In genomic region chr10:43574956-43575355, GRCm38 (mm10) we compare ENCODE assay signal across 7 mouse cellular contexts. TPM values are rescaled to one million over a fixed set of nuclear protein-coding genes. Genes with fewer than 3 reads are reported as not detected.
DNase-seq lines count a peak whose midpoint lies in the region; ATAC-seq and TF ChIP-seq lines count a peak whose summit lies in the region.

No protein-coding gene starts in this region.

- no peak for ATAC-seq in G1E (ENCODE audit: extremely low read depth, insufficient number of reproducible peaks, low FRiP score, poor library complexity, severe bottlenecking)

- H3K27me3 ChIP-seq in C2C12 (ENCODE audit: control insufficient read depth, insufficient read depth, insufficient read length) (no peaks in the 10 kb centered on the region), G1E (ENCODE audit: insufficient read depth, low read length) (no peaks in the 10 kb centered on the region)

- peaks cover 16% of the 10 kb centered on the region; the same call in 1 of the 2 replicates for H3K4me1 ChIP-seq in G1E (ENCODE audit: insufficient read depth, low read depth, low read length)

- no peak overlapping the region for H3K4me3 ChIP-seq in C2C12 (ENCODE audit: insufficient read depth, poor library complexity, severe bottlenecking)
- H3K4me3 ChIP-seq in G1E (ENCODE audit: low read depth, low read length) = no peak overlapping the region

- H3ac ChIP-seq in C2C12 (ENCODE audit: control insufficient read depth, insufficient read length, low read depth) = no peak overlapping the region

- peaks cover 7% of the 10 kb centered on the region for H3K79me2 ChIP-seq in C2C12 (ENCODE audit: control insufficient read depth, insufficient read depth)

- DNase-seq in G1E (ENCODE audit: low spot score) = no peak
- DNase-seq in cerebellum, adult 18-20 months = peak; percentile 62 to 76
- DNase-seq in gastrocnemius, adult 18-20 months (ENCODE audit: low spot score) = peak; percentile 84
- peak; percentile 66 to 87 for DNase-seq in layer of hippocampus, adult 8-10 months (ENCODE audit: low spot score in 2 of 2)
- peak; percentile 82 for DNase-seq in lung, postnatal 10 days
- DNase-seq in spleen, adult 18-20 months = peak; percentile 60 to 86

- peak; percentile 54 for TF ChIP-seq CTCF in C2C12 (IDR thresholded peaks at IDR 0.05; ENCODE audit: control insufficient read depth, insufficient read depth, insufficient read length)
- TF ChIP-seq CTCF in G1E (IDR thresholded peaks at IDR 0.05; ENCODE audit: low read depth, low read length) = 0 out of 2 replicates have a peak, but pooled peaks have one; percentile 12

- peaks cover 6% of the 10 kb centered on the region for H3K9me3 ChIP-seq in G1E (replicated peaks)

- H3K79me3 ChIP-seq in C2C12 (ENCODE audit: low read depth) = no peaks in the 10 kb centered on the region

- no peaks in the 10 kb centered on the region for H3K36me3 ChIP-seq in C2C12 (ENCODE audit: control insufficient read depth, insufficient read depth)
- H3K36me3 ChIP-seq in G1E (replicated peaks) = no peaks in the 10 kb centered on the region

TF ChIP-seq in C2C12, 6 proteins besides CTCF, POLR2A, EP300 and RAD21:
- TF ChIP-seq CEBPB (IDR thresholded peaks at IDR 0.05; ENCODE audit: low read depth) (no peak), FOSL1 (IDR thresholded peaks at IDR 0.05; ENCODE audit: insufficient read depth, low read length, poor library complexity, severe bottlenecking) (no peak), MAX (IDR thresholded peaks at IDR 0.05) (no peak), MYOD1 (IDR thresholded peaks at IDR 0.05; ENCODE audit: control insufficient read depth, insufficient read length, low read depth) (no peak), USF1 (IDR thresholded peaks at IDR 0.05; ENCODE audit: low read depth) (no peak), MYOG (IDR thresholded peaks at IDR 0.05; ENCODE audit: control insufficient read depth, extremely low read depth, insufficient read length) (no peak)

RNA-seq across cellular contexts. Expression of gene Cd24a, which starts 3.1 kb away (rescaled TPM):
- 83.6 TPM for polyA plus RNA-seq in C2C12 (2012; fragmentation: generic; extraction: Trizol)
- total RNA-seq in G1E (2014; fragmentation: Nextera tagmentation) = 934 and 1,184 TPM in 2 replicates
- total RNA-seq in G1E (2017) = 1,061 and 1,162 TPM in 2 replicates
- polyA plus RNA-seq in G1E (2012) = 235 and 260 TPM in 2 replicates
- total RNA-seq in gastrocnemius, adult 18-20 months (2021) = 100 to 1,000 TPM; 173 to 219 TPM
- total RNA-seq in layer of hippocampus, adult 8-10 months (2022) = 10 to 100 TPM in 3 of 4 experiments, 1 to 10 TPM in 1; 7.3 to 13.6 (median 12.1) TPM

RNA-seq across cellular contexts. Expression of gene 1700021F05Rik, which starts 34.2 kb away (rescaled TPM):
- 28.2 TPM for polyA plus RNA-seq in C2C12 (2012; fragmentation: generic; extraction: Trizol)
- 13.5 and 24.2 TPM in 2 replicates for total RNA-seq in G1E (2014; fragmentation: Nextera tagmentation)
- total RNA-seq in G1E (2017) = 22.9 and 31.1 TPM in 2 replicates
- polyA plus RNA-seq in G1E (2012) = 6.4 and 8.6 TPM in 2 replicates
- 10 to 100 TPM; 94.5 to 96.7 TPM for total RNA-seq in gastrocnemius, adult 18-20 months (2021)
- 10 to 100 TPM; 33.9 to 44.5 (median 41.1) TPM for total RNA-seq in layer of hippocampus, adult 8-10 months (2022)

RNA-seq across cellular contexts. Expression of gene Gm9803, which starts 51.1 kb away (rescaled TPM):
- polyA plus RNA-seq in C2C12 (2012; fragmentation: generic; extraction: Trizol) (6.4 TPM), G1E (2012) (33.3 and 49.6 TPM in 2 replicates)
- total RNA-seq in G1E (2014; fragmentation: Nextera tagmentation) (2.9 and 3.4 TPM in 2 replicates), G1E (2017) (6.9 and 13.6 TPM in 2 replicates)
- total RNA-seq in gastrocnemius, adult 18-20 months (2021) = 10 to 100 TPM in 1 of 2 experiments, 1 to 10 TPM in 1; 2.9 to 14.2 TPM
- total RNA-seq in layer of hippocampus, adult 8-10 months (2022) = 10 to 100 TPM in 2 of 4 experiments, 1 to 10 TPM in 2; 6.6 to 17.1 (median 11.8) TPM

Comparison
In these comparisons a context has a peak if more than half of its experiments do, and no peak if none do; other contexts are left out.
1. RNA of gene Cd24a, which starts 3.1 kb away (total RNA-seq): 934 to 1,184 TPM in G1E and 173 to 219 TPM in gastrocnemius, adult 18-20 months; 7.3 to 13.6 TPM in layer of hippocampus, adult 8-10 months; every median in the first group is over 10 times any median in the second.